Mouse (Mus musculus) C2C12 (cell line): ENCODE data around the gene A730009L09Rik.

Experiments
- CTCF ChIP-seq: IDR thresholded peaks from one replicate; pipeline ENCODE4 v1.5.1; 2011; ENCODE audit not compliant: control insufficient read depth, insufficient read depth, insufficient read length
- FOSL1 ChIP-seq: IDR thresholded peaks from one replicate; pipeline ENCODE4 v1.8.0; 2011; ENCODE audit warnings: mild to moderate bottlenecking, low read length; ENCODE audit not compliant: poor library complexity, insufficient read depth, severe bottlenecking
- MAX ChIP-seq: IDR thresholded peaks from one replicate; pipeline ENCODE4 v1.6.1; 2011; ENCODE audit warnings: mild to moderate bottlenecking, control low read depth
- MYOD1 ChIP-seq: IDR thresholded peaks from one replicate; pipeline ENCODE4 v1.6.1; 2011; ENCODE audit warnings: low read depth; ENCODE audit not compliant: control insufficient read depth, insufficient read length
- MYOG ChIP-seq: IDR thresholded peaks from one replicate; pipeline ENCODE4 v1.6.1; 2011; ENCODE audit not compliant: control insufficient read depth, insufficient read length; ENCODE audit errors: extremely low read depth
- USF1 ChIP-seq: IDR thresholded peaks from one replicate; pipeline ENCODE4 v1.6.1; 2011; ENCODE audit warnings: low read depth, mild to moderate bottlenecking, control low read depth, moderate library complexity

GRCm38 (mm10) chr16:84469994-84470393 is 44.9 kb upstream of the A730009L09Rik start:
- TF ChIP-seq CTCF: no peak
- TF ChIP-seq MYOD1: no peak
- no peak for TF ChIP-seq MYOG
- TF ChIP-seq FOSL1: no peak
- no peak for TF ChIP-seq USF1
- no peak for TF ChIP-seq MAX
